Mouse (Mus musculus): ENCODE results near the gene Ftl1.

- TF ChIP-seq GATA1 (IDR thresholded peaks at IDR 0.05; ENCODE audit: borderline replicate concordance, low read length) (no peak), FLI1 (IDR thresholded peaks at IDR 0.05; ENCODE audit: low read length) (no peak)
These were observed 9.7 kb downstream of the Ftl1 start for GRCm38 (mm10) chr7:45449974-45450373.
